In genomic region chr6:95960745-95961144, GRCm38 (mm10) we compare ENCODE assay signal across 28 mouse cellular contexts.
"Had no signal": no experiment of that assay in that cellular context is flagged by ENCODE, and none has a peak within 500 bp of the region (broad histone marks: within the 10 kb centered on the region; RNA-seq: fewer than 3 reads in every experiment).

No protein-coding gene starts in this region.

- H3K4me2 ChIP-seq: heart, embryonic 12.5 days; hindbrain, embryonic 12.5 days; hindbrain, embryonic 14.5 days; intestine, embryonic 15.5 days; limb, embryonic 12.5 days; liver, embryonic 11.5 days; liver, embryonic 13.5 days; liver, embryonic 15.5 days had no signal

- H3K9me3 ChIP-seq: heart, embryonic 10.5 days; heart, embryonic 12.5 days; hindbrain, embryonic 10.5 days; hindbrain, embryonic 12.5 days; intestine, embryonic 15.5 days; limb, embryonic 10.5 days; limb, embryonic 12.5 days; liver, embryonic 15.5 days had no signal

- H3K27ac ChIP-seq: heart, embryonic 10.5 days; hindbrain, embryonic 10.5 days; hindbrain, embryonic 12.5 days; hindbrain, embryonic 14.5 days; intestine, embryonic 15.5 days; layer of hippocampus, adult 2 months; left cerebral cortex, adult 2 months; limb, embryonic 10.5 days; limb, embryonic 12.5 days; liver, embryonic 13.5 days; liver, embryonic 15.5 days had no signal

- H3K36me3 ChIP-seq: heart, embryonic 10.5 days; heart, embryonic 12.5 days; hindbrain, embryonic 10.5 days; hindbrain, embryonic 12.5 days; intestine, embryonic 15.5 days; limb, embryonic 10.5 days; limb, embryonic 12.5 days; liver, embryonic 13.5 days; liver, embryonic 15.5 days had no signal

- H3K9ac ChIP-seq: heart, embryonic 12.5 days; hindbrain, embryonic 12.5 days; hindbrain, embryonic 14.5 days; intestine, embryonic 15.5 days; limb, embryonic 12.5 days; liver, embryonic 13.5 days; liver, embryonic 15.5 days; liver, postnatal 0 days had no signal

- ATAC-seq: hindbrain, embryonic 16.5 days; inflammation-experienced regulatory T-cells, adult 6 months; intestine, embryonic 15.5 days; intestine, postnatal 0 days; liver, postnatal 0 days had no signal

- DNase-seq: gastrocnemius, postnatal 10 days; gastrocnemius, postnatal 25 days; heart, adult 18-20 months; heart, postnatal 10 days; heart, postnatal 4 days; kidney, adult 18-20 months; kidney, adult 8-10 months; kidney, postnatal 10 days; kidney, postnatal 25 days; kidney, postnatal 4 days; liver; liver, embryonic 13.5 days; liver, postnatal 0 days had no signal

- H3K27me3 ChIP-seq: heart, embryonic 12.5 days; hindbrain, embryonic 12.5 days; intestine, embryonic 15.5 days; limb, embryonic 12.5 days; liver, embryonic 13.5 days; liver, embryonic 15.5 days had no signal

- H3K4me1 ChIP-seq: heart, embryonic 10.5 days; heart, embryonic 12.5 days; hindbrain, embryonic 10.5 days; hindbrain, embryonic 12.5 days; intestine, embryonic 15.5 days; limb, embryonic 10.5 days; limb, embryonic 12.5 days; liver, embryonic 13.5 days; liver, embryonic 15.5 days had no signal

- H3K4me3 ChIP-seq: heart, embryonic 10.5 days; heart, embryonic 12.5 days; hindbrain, embryonic 10.5 days; hindbrain, embryonic 12.5 days; intestine, embryonic 15.5 days; layer of hippocampus, adult 2 months; left cerebral cortex, adult 2 months; limb, embryonic 10.5 days; limb, embryonic 12.5 days; liver, embryonic 13.5 days; liver, embryonic 15.5 days had no signal
